Comparison of ENCODE assay signal across 27 mouse cellular contexts in the genomic region with DNA sequence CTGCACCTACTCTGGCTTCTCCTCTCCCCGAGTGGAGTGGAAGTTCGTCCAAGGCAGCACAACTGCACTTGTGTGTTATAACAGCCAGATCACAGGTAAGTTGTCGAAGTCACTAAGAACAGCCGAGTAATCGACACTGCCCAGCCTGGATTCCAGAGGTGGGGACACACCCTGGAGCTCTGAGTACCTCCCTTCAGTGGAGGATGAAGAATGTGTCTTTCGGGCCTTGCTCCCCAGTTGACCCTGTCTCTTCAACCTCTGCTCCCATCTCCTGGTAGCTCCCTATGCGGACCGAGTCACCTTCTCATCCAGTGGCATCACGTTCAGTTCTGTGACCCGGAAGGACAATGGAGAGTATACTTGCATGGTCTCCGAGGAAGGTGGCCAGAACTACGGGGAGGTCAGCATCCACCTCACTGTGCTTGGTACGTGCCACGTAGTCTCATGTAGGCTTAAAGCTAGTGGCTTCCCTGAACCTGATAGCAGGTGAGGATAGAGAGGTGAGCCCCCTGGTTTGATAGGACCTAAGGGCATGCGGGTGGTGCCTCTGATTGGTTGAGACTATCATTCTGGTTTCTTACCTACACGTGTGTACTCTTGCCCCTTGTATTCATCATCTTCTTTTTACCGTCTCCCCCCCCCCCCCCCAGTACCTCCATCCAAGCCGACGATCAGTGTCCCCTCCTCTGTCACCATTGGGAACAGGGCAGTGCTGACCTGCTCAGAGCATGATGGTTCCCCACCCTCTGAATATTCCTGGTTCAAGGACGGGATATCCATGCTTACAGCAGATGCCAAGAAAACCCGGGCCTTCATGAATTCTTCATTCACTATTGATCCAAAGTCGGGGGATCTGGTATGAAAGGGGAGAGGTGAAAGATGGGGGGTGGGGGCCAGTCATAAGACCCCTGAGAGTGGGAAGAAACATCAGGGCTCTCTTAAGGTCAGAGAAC. TPM values are rescaled to one million over a fixed set of nuclear protein-coding genes. Genes with fewer than 3 reads are reported as not detected.
DNase-seq lines count a peak whose midpoint lies in the region; ATAC-seq lines count a peak whose summit lies in the region.
"Had no signal": no experiment of that assay in that cellular context is flagged by ENCODE, and none has a peak within 500 bp of the region (broad histone marks: within the 10 kb centered on the region; RNA-seq: fewer than 3 reads in every experiment).

No protein-coding gene starts in this region.

- H3K4me1 ChIP-seq in forebrain, embryonic 13.5 days = peaks cover 15% of the 10 kb centered on the region
- H3K4me1 ChIP-seq in forebrain, embryonic 16.5 days (replicated peaks; ENCODE audit: control insufficient read depth, insufficient read depth, low read length) = peaks cover 12% of the 10 kb centered on the region; the same call in 1 of the 2 replicates
- 0 out of 2 replicates have a peak, but pooled peaks cover 3% of the 10 kb centered on the region for H3K4me1 ChIP-seq in limb, embryonic 11.5 days (ENCODE audit: control insufficient read depth, insufficient read depth, low read length)
- peaks cover 8% of the 10 kb centered on the region for H3K4me1 ChIP-seq in limb, embryonic 10.5 days
- H3K4me1 ChIP-seq: liver, embryonic 13.5 days had no signal

- 90% methylated on average over 21 of the region's 22 CpGs for WGBS in forebrain, embryonic 13.5 days
- 87% methylated on average over 22 of the region's 22 CpGs for WGBS in forebrain, embryonic 16.5 days
- 95% methylated on average over 22 of the region's 22 CpGs for WGBS in limb, embryonic 11.5 days
- 94% methylated on average over 22 of the region's 22 CpGs for WGBS in limb, embryonic 10.5 days

- DNase-seq in limb, embryonic 11.5 days (ENCODE audit: low spot score) = no peak
- DNase-seq in limb, embryonic 10.5 days (ENCODE audit: low spot score) = no peak
- peak; percentile 60 for DNase-seq in ES-CJ7 (ENCODE audit: low read depth, low spot score)
- no peak for DNase-seq in cerebellum, adult 11 months
- DNase-seq: adrenal gland, postnatal 10 days; cerebellum, adult 9-10 months; embryo, embryonic 11 days; gastrocnemius, postnatal 14 days; heart, adult 2 months; heart, postnatal 4 days; kidney, adult 18-20 months; liver, embryonic 13.5 days; lung, adult 18-20 months; lung, postnatal 4 days; thymus, postnatal 4 days had no signal

- H3K27ac ChIP-seq in forebrain, embryonic 13.5 days = no peak overlapping the region
- H3K27ac ChIP-seq in forebrain, embryonic 16.5 days (ENCODE audit: low read length) = no peak overlapping the region
- H3K27ac ChIP-seq in limb, embryonic 11.5 days (replicated peaks; ENCODE audit: low read depth, low read length) = no peak overlapping the region
- no peak overlapping the region for H3K27ac ChIP-seq in limb, embryonic 10.5 days
- H3K27ac ChIP-seq: heart, adult 2 months; hindbrain, embryonic 14.5 days; kidney, embryonic 15.5 days; limb, embryonic 15.5 days; liver, embryonic 13.5 days; neural tube, embryonic 13.5 days had no signal

- ATAC-seq in forebrain, embryonic 13.5 days = no peak
- ATAC-seq in forebrain, embryonic 16.5 days = no peak
- 0 out of 2 replicates have a peak, but pooled peaks have one; percentile 20 for ATAC-seq in limb, embryonic 11.5 days (ENCODE audit: insufficient number of reproducible peaks, low FRiP score, low TSS enrichment, low read depth)
- ATAC-seq in neutrophil, adult 5-6 weeks (ENCODE audit: extremely low read depth, insufficient number of reproducible peaks, low FRiP score, poor library complexity, severe bottlenecking) = 0 out of 2 replicates have a peak, but pooled peaks have one; percentile 6
- ATAC-seq: CD4-positive, CD25-positive, alpha-beta regulatory T cell, adult 4 months; inflammation-experienced regulatory T-cells, adult 6 months; lung, postnatal 0 days had no signal

- no peak overlapping the region for H3K4me3 ChIP-seq in forebrain, embryonic 13.5 days
- no peak overlapping the region for H3K4me3 ChIP-seq in forebrain, embryonic 16.5 days (replicated peaks; ENCODE audit: low read length)
- H3K4me3 ChIP-seq in limb, embryonic 11.5 days (ENCODE audit: low read depth, low read length) = no peak overlapping the region
- no peak overlapping the region for H3K4me3 ChIP-seq in limb, embryonic 10.5 days
- H3K4me3 ChIP-seq: erythroblast, embryonic 14.5 days; heart, adult 2 months; heart, embryonic 12.5 days; kidney, embryonic 15.5 days; limb, embryonic 15.5 days; liver, embryonic 13.5 days; neural tube, embryonic 13.5 days had no signal

- H3K4me2 ChIP-seq in forebrain, embryonic 13.5 days = peak overlapping the region; percentile 43
- H3K4me2 ChIP-seq in forebrain, embryonic 16.5 days (ENCODE audit: low read length) = no peak overlapping the region
- H3K4me2 ChIP-seq in limb, embryonic 11.5 days (ENCODE audit: low read depth, severe bottlenecking) = no peak overlapping the region
- H3K4me2 ChIP-seq: heart, embryonic 12.5 days; hindbrain, embryonic 14.5 days; kidney, embryonic 15.5 days; limb, embryonic 15.5 days; liver, embryonic 13.5 days; neural tube, embryonic 13.5 days had no signal

- H3K36me3 ChIP-seq in forebrain, embryonic 13.5 days (ENCODE audit: poor library complexity, severe bottlenecking) = no peaks in the 10 kb centered on the region
- H3K36me3 ChIP-seq in forebrain, embryonic 16.5 days (ENCODE audit: control insufficient read depth, insufficient read depth) = no peaks in the 10 kb centered on the region
- no peaks in the 10 kb centered on the region for H3K36me3 ChIP-seq in limb, embryonic 11.5 days (ENCODE audit: control insufficient read depth, insufficient read depth, low read length)
- peaks cover 18% of the 10 kb centered on the region for H3K36me3 ChIP-seq in limb, embryonic 10.5 days
- H3K36me3 ChIP-seq: neural tube, embryonic 13.5 days had no signal

- H3K27me3 ChIP-seq in forebrain, embryonic 13.5 days = no peaks in the 10 kb centered on the region
- no peaks in the 10 kb centered on the region for H3K27me3 ChIP-seq in forebrain, embryonic 16.5 days (replicated peaks; ENCODE audit: control insufficient read depth, insufficient read depth, low read length)
- no peaks in the 10 kb centered on the region for H3K27me3 ChIP-seq in limb, embryonic 11.5 days (ENCODE audit: control insufficient read depth, insufficient read depth, low read length)
- H3K27me3 ChIP-seq in limb, embryonic 10.5 days (ENCODE audit: low read depth, poor library complexity, severe bottlenecking) = no peaks in the 10 kb centered on the region
- H3K27me3 ChIP-seq: heart, embryonic 12.5 days; kidney, embryonic 15.5 days; limb, embryonic 15.5 days; liver, embryonic 13.5 days; neural tube, embryonic 13.5 days had no signal

- H3K9ac ChIP-seq in forebrain, embryonic 13.5 days = no peak overlapping the region
- H3K9ac ChIP-seq in forebrain, embryonic 16.5 days (replicated peaks; ENCODE audit: low read depth, low read length) = no peak overlapping the region
- H3K9ac ChIP-seq in limb, embryonic 11.5 days (ENCODE audit: low read length) = no peak overlapping the region
- H3K9ac ChIP-seq: heart, embryonic 12.5 days; hindbrain, embryonic 14.5 days; kidney, embryonic 15.5 days; limb, embryonic 15.5 days; liver, embryonic 13.5 days; neural tube, embryonic 13.5 days had no signal

- no peaks in the 10 kb centered on the region for H3K9me3 ChIP-seq in forebrain, embryonic 13.5 days (replicated peaks)
- no peaks in the 10 kb centered on the region for H3K9me3 ChIP-seq in forebrain, embryonic 16.5 days (ENCODE audit: control insufficient read depth, low read length)
- no peaks in the 10 kb centered on the region for H3K9me3 ChIP-seq in limb, embryonic 11.5 days (ENCODE audit: control insufficient read depth, low read length)
- no peaks in the 10 kb centered on the region for H3K9me3 ChIP-seq in limb, embryonic 10.5 days (replicated peaks)
- H3K9me3 ChIP-seq: heart, embryonic 12.5 days; kidney, embryonic 15.5 days; limb, embryonic 15.5 days; liver, embryonic 13.5 days; neural tube, embryonic 13.5 days had no signal

RNA-seq across cellular contexts. Expression of a gene that starts 23.5 kb away (rescaled TPM):
- 8.4 and 9.7 TPM in 2 replicates for polyA plus RNA-seq in forebrain, embryonic 13.5 days (2015; fragmentation: Nextera tagmentation; extraction: Ambion mirVana)
- 7.8 and 10.2 TPM in 2 replicates for polyA plus RNA-seq in forebrain, embryonic 16.5 days (2015; fragmentation: Nextera tagmentation; extraction: Ambion mirVana)
- 26.7 and 28.4 TPM in 2 replicates for polyA plus RNA-seq in limb, embryonic 11.5 days (2014; fragmentation: Nextera tagmentation; extraction: Ambion mirVana)
- polyA plus RNA-seq in limb, embryonic 10.5 days (2016; fragmentation: Nextera tagmentation; extraction: Ambion mirVana) = 34.7 and 38.2 TPM in 2 replicates
- total RNA-seq in neutrophil, adult 5-6 weeks (2017) = 2.5 and 2.9 TPM in 2 replicates
- polyA plus RNA-seq: erythroblast, embryonic 14.5 days had no signal

RNA-seq across cellular contexts. Expression of a gene that starts 42.2 kb away (rescaled TPM):
- 12.2 and 12.3 TPM in 2 replicates for polyA plus RNA-seq in forebrain, embryonic 13.5 days (2015; fragmentation: Nextera tagmentation; extraction: Ambion mirVana)
- 10.1 and 11.4 TPM in 2 replicates for polyA plus RNA-seq in forebrain, embryonic 16.5 days (2015; fragmentation: Nextera tagmentation; extraction: Ambion mirVana)
- 3.2 and 3.3 TPM in 2 replicates for polyA plus RNA-seq in limb, embryonic 11.5 days (2014; fragmentation: Nextera tagmentation; extraction: Ambion mirVana)
- polyA plus RNA-seq in limb, embryonic 10.5 days (2016; fragmentation: Nextera tagmentation; extraction: Ambion mirVana) = 6.2 and 7.5 TPM in 2 replicates
- total RNA-seq in neutrophil, adult 5-6 weeks (2017) = 8.8 and 15.2 TPM in 2 replicates
- polyA plus RNA-seq: erythroblast, embryonic 14.5 days had no signal

RNA-seq across cellular contexts. Expression of a gene that starts 42.5 kb away (rescaled TPM):
- polyA plus RNA-seq in forebrain, embryonic 13.5 days (2015; fragmentation: Nextera tagmentation; extraction: Ambion mirVana) = 23.0 and 24.5 TPM in 2 replicates
- 32.6 and 33.2 TPM in 2 replicates for polyA plus RNA-seq in forebrain, embryonic 16.5 days (2015; fragmentation: Nextera tagmentation; extraction: Ambion mirVana)
- 7.1 and 10.3 TPM in 2 replicates for polyA plus RNA-seq in limb, embryonic 11.5 days (2014; fragmentation: Nextera tagmentation; extraction: Ambion mirVana)
- 6.5 and 8.6 TPM in 2 replicates for polyA plus RNA-seq in limb, embryonic 10.5 days (2016; fragmentation: Nextera tagmentation; extraction: Ambion mirVana)
- total RNA-seq in neutrophil, adult 5-6 weeks (2017) = 20.3 and 20.7 TPM in 2 replicates

RNA-seq across cellular contexts. Expression of a gene that starts 49.7 kb away (rescaled TPM):
- 205 and 211 TPM in 2 replicates for polyA plus RNA-seq in forebrain, embryonic 13.5 days (2015; fragmentation: Nextera tagmentation; extraction: Ambion mirVana)
- polyA plus RNA-seq in forebrain, embryonic 16.5 days (2015; fragmentation: Nextera tagmentation; extraction: Ambion mirVana) = 207 and 226 TPM in 2 replicates
- polyA plus RNA-seq in limb, embryonic 11.5 days (2014; fragmentation: Nextera tagmentation; extraction: Ambion mirVana) = 114 and 124 TPM in 2 replicates
- 119 and 127 TPM in 2 replicates for polyA plus RNA-seq in limb, embryonic 10.5 days (2016; fragmentation: Nextera tagmentation; extraction: Ambion mirVana)
- 111 and 138 TPM in 2 replicates for total RNA-seq in neutrophil, adult 5-6 weeks (2017)

Comparison
In these comparisons a context has a peak if more than half of its experiments do, and no peak if none do; other contexts are left out.
1. ATAC-seq: peak in limb, embryonic 11.5 days (single experiment) and neutrophil, adult 5-6 weeks (single experiment); none in forebrain, embryonic 13.5 days (single experiment) and forebrain, embryonic 16.5 days (single experiment).